Mouse (Mus musculus) hindbrain, embryonic 13.5 days (tissue): Measurements from ENCODE around the gene Th. TPM values are rescaled to one million over a fixed set of nuclear protein-coding genes. Genes with fewer than 3 reads are reported as not detected.

Experiments used
- ATAC-seq: fragments of 200-750 bp; cut with Nextera tagmentation; 2 replicates; pipeline ENCODE4 v1.8.0; 2017; ENCODE audit warnings: moderate TSS enrichment; ENCODE audit not compliant: low FRiP score
- H3K27ac ChIP-seq: fragments of 300-500 bp; sonication (generic); 2 replicates; pipeline ENCODE4 v1.5.1; 2015; ENCODE audit warnings: inconsistent platforms, mild to moderate bottlenecking, moderate library complexity
- H3K27me3 ChIP-seq: fragments of 300-500 bp; sonication (generic); 2 replicates; pipeline ENCODE4 v1.6.1; 2015; ENCODE audit warnings: mild to moderate bottlenecking, inconsistent platforms
- H3K36me3 ChIP-seq: fragments of 300-500 bp; sonication (generic); 2 replicates; pipeline ENCODE4 v1.6.1; 2015; ENCODE audit warnings: mild to moderate bottlenecking, inconsistent platforms
- H3K4me1 ChIP-seq: fragments of 300-500 bp; sonication (generic); replicated peaks from 2 replicates; pipeline ENCODE4 v1.6.1; 2015; ENCODE audit warnings: inconsistent platforms
- H3K4me2 ChIP-seq: fragments of 300-500 bp; sonication (generic); 2 replicates; pipeline ENCODE4 v1.6.1; 2015; ENCODE audit warnings: inconsistent platforms, mild to moderate bottlenecking, moderate library complexity
- H3K4me3 ChIP-seq: fragments of 300-500 bp; sonication (generic); 2 replicates; pipeline ENCODE4 v1.5.1; 2015; ENCODE audit warnings: mild to moderate bottlenecking, inconsistent platforms
- H3K9ac ChIP-seq: fragments of 300-500 bp; sonication (generic); 2 replicates; pipeline ENCODE4 v1.6.1; 2015; ENCODE audit warnings: mild to moderate bottlenecking, inconsistent platforms
- H3K9me3 ChIP-seq: fragments of 300-500 bp; sonication (generic); 2 replicates; pipeline ENCODE4 v1.6.1; 2016; ENCODE audit warnings: inconsistent platforms
- WGBS: fragments of 180-500 bp; shearing (Covaris S2); methylation state at CpG from one replicate; pipeline ENCODE4 v1.1.7; 2015; 5-methylcytosine and 5-hydroxymethylcytosine counted together
- polyA plus RNA-seq: library from polyadenylated mRNA; unstranded; fragments of >200 nt; fragmentation: Nextera tagmentation; extraction: Ambion mirVana; gene quantifications from 2 replicates; pipeline ENCODE4 v1.2.1, GENCODE M21; 2015

The Th gene
- polyA plus RNA-seq, 1 experiment from 2014 or later, result 17.8 TPM

DNA sequence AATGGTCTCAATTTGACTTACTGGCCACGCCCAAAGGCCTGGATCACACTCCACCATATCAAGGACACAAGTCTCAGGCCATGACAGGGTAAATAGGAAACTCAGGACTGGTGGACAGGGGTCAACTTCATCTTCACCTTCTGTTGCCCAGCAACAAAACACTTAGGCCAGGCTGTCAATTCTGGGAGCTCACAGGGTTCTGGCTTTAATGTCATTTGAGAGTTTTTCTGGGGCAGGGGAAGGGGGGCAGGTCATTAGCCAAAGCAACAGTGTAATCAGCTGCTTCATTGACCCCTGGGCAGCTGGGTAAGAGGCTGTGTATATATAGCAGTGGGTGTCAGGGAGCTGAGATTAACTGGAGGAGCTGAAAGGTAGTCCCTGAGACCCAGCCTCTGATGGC lies 33.5 kb downstream of the Th start:
- no peak for ATAC-seq
- Histone ChIP-seq H3K9ac (no peak overlapping the region), H3K36me3 (no peaks in the 10 kb centered on the region), H3K27ac (no peak overlapping the region), H3K4me2 (no peak overlapping the region), H3K4me1 (peaks cover 38% of the 10 kb centered on the region), H3K4me3 (no peak overlapping the region), H3K9me3 (no peaks in the 10 kb centered on the region), H3K27me3 (peaks cover 28% of the 10 kb centered on the region)
- WGBS, result 53% methylated on average over 1 of the region's 1 CpGs

DNA sequence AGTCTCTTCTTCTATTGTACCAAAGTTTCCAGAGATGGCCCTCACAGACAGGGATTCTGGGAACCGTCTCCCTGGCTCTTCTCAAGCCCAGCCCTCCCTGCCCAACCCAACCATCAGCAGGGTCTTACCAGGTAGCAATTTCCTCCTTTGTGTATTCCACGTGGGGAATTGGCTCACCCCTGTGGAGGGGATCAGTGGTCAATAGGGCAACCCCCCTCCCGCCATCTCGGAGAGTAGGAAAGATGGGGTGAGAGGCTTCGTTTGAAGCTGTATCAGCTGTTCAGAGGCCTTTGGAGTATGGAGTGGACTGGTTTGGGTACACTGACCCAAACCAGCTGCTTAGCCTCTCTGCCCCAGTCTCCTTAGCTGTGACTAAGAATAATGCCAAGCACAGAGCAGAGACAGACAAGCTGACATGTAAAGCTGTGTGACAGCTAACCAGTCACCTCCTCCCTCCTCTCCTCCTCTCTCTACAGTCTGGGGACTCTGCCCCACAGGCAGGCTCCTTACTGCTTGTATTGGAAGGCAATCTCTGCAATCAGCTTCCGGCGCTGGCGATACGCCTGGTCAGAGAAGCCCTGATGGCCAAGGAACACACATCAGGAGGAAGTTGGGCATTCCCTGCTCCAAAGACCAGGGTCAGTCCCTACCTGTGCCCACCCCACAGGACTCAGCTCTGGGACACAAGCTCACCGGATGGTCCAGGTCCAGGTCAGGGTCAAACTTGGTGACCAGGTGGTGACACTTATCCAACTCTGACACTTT lies 34.8 kb downstream of the Th start:
- no peak overlapping the region for H3K9ac ChIP-seq
- no peak overlapping the region for H3K27ac ChIP-seq
- H3K27me3 ChIP-seq, result peaks cover 25% of the 10 kb centered on the region
- H3K4me3 ChIP-seq, result no peak overlapping the region
- H3K4me2 ChIP-seq, result no peak overlapping the region
- peaks cover 25% of the 10 kb centered on the region for H3K4me1 ChIP-seq
- no peaks in the 10 kb centered on the region for H3K9me3 ChIP-seq
- no peak for ATAC-seq
- no peaks in the 10 kb centered on the region for H3K36me3 ChIP-seq
- WGBS, result 76% methylated on average over 10 of the region's 10 CpGs

DNA sequence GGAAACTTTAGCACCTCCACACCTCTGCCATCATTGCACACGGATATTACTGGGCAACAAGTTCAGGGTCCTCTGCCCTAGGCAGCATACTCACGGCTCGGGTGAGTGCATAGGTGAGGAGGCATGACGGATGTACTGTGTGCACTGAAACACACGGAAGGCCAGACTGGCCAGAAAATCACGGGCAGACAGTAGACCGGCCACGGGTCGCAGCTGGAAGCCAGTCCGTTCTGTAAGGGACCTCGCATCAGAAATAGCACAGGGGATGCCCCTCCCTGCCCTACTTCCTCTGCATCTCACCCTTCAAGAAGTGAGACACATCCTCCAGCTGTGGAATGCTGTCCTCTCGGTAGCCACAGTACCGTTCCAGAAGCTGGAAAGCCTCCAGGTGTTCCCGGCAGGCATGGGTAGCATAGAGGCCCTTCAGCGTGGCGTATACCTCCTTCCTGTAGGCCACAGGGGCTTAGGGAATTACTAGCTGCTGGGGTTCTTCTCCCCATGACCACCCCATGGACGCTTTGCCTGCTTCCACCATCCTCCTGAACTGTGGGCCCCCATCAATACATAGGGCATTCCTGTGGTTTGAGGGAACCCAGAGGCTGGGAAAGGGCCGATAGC lies 35.6 kb downstream of the Th start:
- Histone ChIP-seq H3K4me1 (peaks cover 17% of the 10 kb centered on the region), H3K9me3 (no peaks in the 10 kb centered on the region), H3K27me3 (peaks cover 20% of the 10 kb centered on the region), H3K36me3 (no peaks in the 10 kb centered on the region), H3K4me3 (no peak overlapping the region), H3K9ac (no peak overlapping the region), H3K4me2 (no peak overlapping the region), H3K27ac (no peak overlapping the region)
- WGBS, result 85% methylated on average over 18 of the region's 18 CpGs
- no peak for ATAC-seq

DNA sequence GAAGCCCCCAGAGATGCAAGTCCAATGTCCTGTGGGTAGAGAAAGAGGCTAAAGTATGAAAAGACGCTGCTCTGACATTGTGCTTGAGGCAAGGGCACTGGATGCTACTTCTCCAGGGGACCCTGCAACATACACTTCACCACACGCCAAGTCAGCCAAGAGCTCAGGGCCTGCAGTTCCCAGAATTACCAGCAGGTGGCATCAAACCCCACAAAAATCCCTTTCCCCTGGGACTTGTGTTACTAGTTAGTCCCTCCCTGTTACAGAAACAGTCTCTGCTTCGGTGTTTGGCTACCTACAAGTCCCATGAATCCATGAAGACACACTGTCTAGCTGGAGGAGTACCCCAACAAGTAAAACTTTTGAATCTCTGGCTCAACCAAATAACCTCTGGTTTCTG lies 36.3 kb downstream of the Th start:
- no peak for ATAC-seq
- Histone ChIP-seq H3K36me3 (no peaks in the 10 kb centered on the region), H3K4me1 (peaks cover 10% of the 10 kb centered on the region), H3K27me3 (peaks cover 20% of the 10 kb centered on the region), H3K9me3 (no peaks in the 10 kb centered on the region), H3K9ac (no peak overlapping the region), H3K4me3 (no peak overlapping the region), H3K27ac (no peak overlapping the region), H3K4me2 (no peak overlapping the region)
- WGBS, result 6% methylated on average over 3 of the region's 3 CpGs

DNA sequence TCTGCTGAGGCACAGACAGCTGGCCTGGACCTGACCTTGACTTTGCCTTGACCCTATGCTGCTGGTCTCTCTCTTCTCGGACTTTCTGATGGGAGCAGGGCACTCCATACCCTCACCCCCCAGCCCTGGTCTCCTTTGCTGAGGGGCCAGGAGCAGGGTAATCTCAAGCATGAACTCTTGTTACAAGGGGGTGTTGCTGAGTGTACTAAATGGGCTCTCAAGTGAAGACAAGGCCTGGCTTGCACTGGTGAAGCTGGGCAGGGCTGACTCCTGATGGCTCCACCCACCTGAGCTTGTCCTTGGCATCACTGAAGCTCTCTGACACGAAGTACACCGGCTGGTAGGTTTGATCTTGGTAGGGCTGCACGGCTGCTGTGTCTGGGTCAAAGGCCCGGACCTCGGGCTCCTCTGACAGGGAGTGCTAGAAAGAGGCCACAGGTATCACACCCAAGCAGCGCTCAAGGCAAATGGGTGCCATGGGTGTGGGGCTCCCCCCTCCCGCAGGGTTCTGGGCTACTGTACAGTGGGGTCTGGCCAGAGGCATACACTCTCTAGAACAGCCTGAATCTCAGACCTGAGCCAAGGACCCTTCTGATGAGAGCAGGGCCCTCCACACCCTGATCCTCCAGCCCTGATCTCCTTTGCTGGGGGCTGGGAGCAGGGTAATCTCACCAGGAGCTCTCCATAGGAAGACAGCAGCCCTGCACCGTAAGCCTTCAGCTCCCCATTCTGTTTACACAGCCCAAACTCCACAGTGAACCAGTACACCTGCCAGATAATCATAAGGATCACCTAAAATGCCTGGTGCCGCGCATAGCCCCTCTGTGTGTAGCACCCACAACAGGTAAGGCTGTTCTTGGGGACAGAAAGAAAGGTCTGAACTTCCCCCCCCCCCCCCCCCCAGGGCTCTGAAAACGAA lies 36.9 kb downstream of the Th start:
- ATAC-seq, result 0 out of 2 replicates have a peak, but pooled peaks have one; percentile 41
- WGBS, result 68% methylated on average over 12 of the region's 12 CpGs
- Histone ChIP-seq H3K4me1 (peaks cover 4% of the 10 kb centered on the region; the same call in 1 of the 2 replicates), H3K9ac (no peak overlapping the region), H3K36me3 (no peaks in the 10 kb centered on the region), H3K27me3 (peaks cover 18% of the 10 kb centered on the region), H3K9me3 (no peaks in the 10 kb centered on the region), H3K4me3 (no peak overlapping the region), H3K4me2 (no peak overlapping the region), H3K27ac (no peak overlapping the region)

DNA sequence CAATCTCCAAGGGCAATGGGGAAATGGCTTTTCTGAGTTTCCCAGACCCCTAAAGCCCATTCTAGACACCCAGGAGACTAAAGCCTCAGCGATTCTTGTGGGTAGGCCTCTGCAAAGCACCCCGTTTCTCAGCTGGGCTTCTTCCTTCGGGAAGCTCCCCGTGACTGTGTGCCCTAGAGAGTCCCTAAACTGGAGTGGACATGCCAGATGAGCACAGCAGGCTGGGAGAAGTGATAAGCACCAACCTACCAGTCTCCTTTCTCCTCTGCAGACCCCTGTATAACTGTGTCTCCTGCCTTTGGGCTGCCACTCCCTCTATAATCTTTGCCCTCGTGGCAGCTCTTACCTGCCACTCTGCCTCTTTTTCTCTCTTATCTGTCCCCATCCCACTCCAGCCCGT lies 37.6 kb downstream of the Th start:
- H3K9ac ChIP-seq, result no peak overlapping the region
- H3K4me1 ChIP-seq, result no peaks in the 10 kb centered on the region
- no peak overlapping the region for H3K4me3 ChIP-seq
- H3K27ac ChIP-seq, result no peak overlapping the region
- H3K9me3 ChIP-seq, result no peaks in the 10 kb centered on the region
- no peak overlapping the region for H3K4me2 ChIP-seq
- H3K36me3 ChIP-seq, result no peaks in the 10 kb centered on the region
- ATAC-seq, result no peak
- H3K27me3 ChIP-seq, result peaks cover 18% of the 10 kb centered on the region
- 79% methylated on average over 6 of the region's 6 CpGs for WGBS

DNA sequence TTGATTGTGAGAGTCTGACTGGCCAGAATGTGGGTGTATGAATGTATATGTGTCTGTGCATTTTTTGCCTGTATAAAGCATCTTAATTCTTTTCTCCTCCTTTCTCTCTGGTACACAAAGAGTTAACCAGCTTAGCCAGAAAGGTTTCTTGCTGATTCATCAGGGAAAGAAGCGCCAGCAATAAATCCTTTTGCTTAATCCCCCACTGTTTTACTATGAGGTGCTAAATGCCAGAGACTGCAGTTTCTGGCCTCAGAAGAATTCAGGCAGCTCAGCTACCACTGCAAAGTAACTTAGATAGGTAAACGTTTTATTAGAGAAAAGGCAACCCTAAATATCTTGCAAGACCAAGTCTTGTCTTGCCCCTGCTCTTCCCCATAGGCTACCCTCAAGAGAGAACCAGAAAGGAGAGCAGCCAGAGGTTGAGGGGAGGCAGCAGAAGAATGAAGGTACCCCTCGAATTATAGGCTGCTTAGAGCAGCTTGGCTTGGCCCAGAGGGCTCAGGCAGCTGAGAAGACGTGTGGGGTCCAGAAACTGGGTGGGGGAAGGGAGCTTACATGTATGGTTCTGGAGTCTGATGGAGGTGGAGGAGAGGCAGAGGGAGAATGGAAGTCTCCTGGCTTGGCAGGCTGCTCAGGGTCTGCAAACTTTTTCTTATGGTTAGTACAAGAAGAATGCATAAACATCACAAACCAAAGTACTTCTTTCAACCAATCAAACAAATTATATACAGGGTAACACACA lies 61.3 kb downstream of the Th start:
- H3K9me3 ChIP-seq, result no peaks in the 10 kb centered on the region
- H3K4me2 ChIP-seq, result no peak overlapping the region
- H3K9ac ChIP-seq, result no peak overlapping the region
- ATAC-seq, result no peak
- WGBS, result 11% methylated on average over 4 of the region's 4 CpGs
- H3K4me1 ChIP-seq, result 0 out of 2 replicates have a peak, but pooled peaks cover 4% of the 10 kb centered on the region
- H3K4me3 ChIP-seq, result no peak overlapping the region
- H3K36me3 ChIP-seq, result no peaks in the 10 kb centered on the region
- no peaks in the 10 kb centered on the region for H3K27me3 ChIP-seq
- H3K27ac ChIP-seq, result 0 out of 2 replicates have a peak overlapping the region, but pooled peaks have one; percentile 12

DNA sequence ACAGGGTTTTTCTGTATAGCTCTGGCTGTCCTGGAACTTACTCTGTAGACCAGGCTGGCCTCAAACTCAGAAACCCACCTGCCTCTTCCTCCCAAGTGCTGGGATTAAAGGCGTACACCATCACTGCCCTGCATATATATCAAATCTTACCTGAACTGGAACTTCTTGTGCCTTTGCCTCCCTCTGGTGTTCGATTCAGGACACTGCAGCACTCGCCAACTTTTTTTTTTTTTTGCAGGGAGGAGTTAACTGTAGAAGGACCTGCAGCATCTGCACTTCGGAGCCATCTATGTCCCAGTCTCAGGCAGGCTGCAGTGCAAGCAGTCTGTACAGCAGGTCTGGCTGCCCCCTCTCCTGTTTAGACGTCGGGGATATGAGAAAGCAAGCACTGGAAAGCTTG lies 80.2 kb downstream of the Th start:
- Histone ChIP-seq H3K9ac (no peak overlapping the region), H3K4me2 (no peak overlapping the region), H3K27ac (no peak overlapping the region), H3K27me3 (no peaks in the 10 kb centered on the region), H3K9me3 (no peaks in the 10 kb centered on the region), H3K4me1 (no peaks in the 10 kb centered on the region), H3K4me3 (no peak overlapping the region), H3K36me3 (no peaks in the 10 kb centered on the region)
- ATAC-seq, result no peak
- 16% methylated on average over 6 of the region's 6 CpGs for WGBS

Other genes starting within 250 kb of the Th start
- gene Ins2, start 187.7 kb downstream of the Th start, polyA plus RNA-seq, result 0.83 and 0.99 TPM in 2 replicates
- 0.44 and 0.48 TPM in 2 replicates for gene Ascl2, start 38.1 kb upstream of the Th start, polyA plus RNA-seq
- gene Tspan32, start 73.9 kb upstream of the Th start, polyA plus RNA-seq, result 0.65 and 1.2 TPM in 2 replicates
- 322 and 332 TPM in 2 replicates for gene Cd81, start 121.6 kb upstream of the Th start, polyA plus RNA-seq
- gene Tssc4, start 138.1 kb upstream of the Th start, polyA plus RNA-seq, result 90.8 and 99.3 TPM in 2 replicates
- gene Trpm5, start 163.5 kb upstream of the Th start, polyA plus RNA-seq, result 1.4 and 1.9 TPM in 2 replicates
- 1.3 and 1.7 TPM in 2 replicates for gene Kcnq1, start 175.2 kb upstream of the Th start, polyA plus RNA-seq